Mouse (Mus musculus) embryonic facial prominence, embryonic 11.5 days (tissue): ENCODE measurements around the gene Gm20388. TPM values are rescaled to one million over a fixed set of nuclear protein-coding genes. Genes with fewer than 3 reads are reported as not detected.

Experiments
- ATAC-seq: fragments of 200-750 bp; cut with Nextera tagmentation; replicated peaks from 2 replicates; pipeline ENCODE4 v1.8.0; 2017; ENCODE audit warnings: low read depth; ENCODE audit not compliant: insufficient number of reproducible peaks, low FRiP score, low TSS enrichment
- DNase-seq: peaks from one replicate; pipeline ENCODE4 v3.0.0-alpha.2; 2015; ENCODE audit warnings: low spot score
- H3K27ac ChIP-seq: fragments of 300-500 bp; sonication (generic); replicated peaks from 2 replicates; pipeline ENCODE4 v1.5.1; 2014; ENCODE audit warnings: mild to moderate bottlenecking, low read depth, low read length, control low read depth
- H3K27me3 ChIP-seq: fragments of 300-500 bp; sonication (generic); 2 replicates; pipeline ENCODE4 v1.6.1; 2014; ENCODE audit warnings: mild to moderate bottlenecking, low read length, moderate library complexity, mixed read lengths; ENCODE audit not compliant: control insufficient read depth, insufficient read depth
- H3K36me3 ChIP-seq: fragments of 300-500 bp; sonication (generic); replicated peaks from 2 replicates; pipeline ENCODE4 v1.6.1; 2014; ENCODE audit warnings: low read depth, mild to moderate bottlenecking, low read length, moderate library complexity, mixed read lengths; ENCODE audit not compliant: control insufficient read depth, insufficient read depth
- H3K4me1 ChIP-seq: fragments of 300-500 bp; sonication (generic); 2 replicates; pipeline ENCODE4 v1.6.1; 2014; ENCODE audit warnings: low read length, mixed read lengths; ENCODE audit not compliant: control insufficient read depth, insufficient read depth
- H3K4me2 ChIP-seq: fragments of 300-500 bp; sonication (generic); 2 replicates; pipeline ENCODE4 v1.6.1; 2014; ENCODE audit warnings: low read depth, mild to moderate bottlenecking, control low read depth, low read length, moderate library complexity
- H3K4me3 ChIP-seq: fragments of 300-500 bp; sonication (generic); 2 replicates; pipeline ENCODE4 v1.5.1; 2014; ENCODE audit warnings: low read depth, low read length, control low read depth
- H3K9ac ChIP-seq: fragments of 300-500 bp; sonication (generic); replicated peaks from 2 replicates; pipeline ENCODE4 v1.6.1; 2014; ENCODE audit warnings: mild to moderate bottlenecking, control low read depth, low read length
- H3K9me3 ChIP-seq: fragments of 300-500 bp; sonication (generic); replicated peaks from 2 replicates; pipeline ENCODE4 v1.6.1; 2016; ENCODE audit warnings: mild to moderate bottlenecking, low read length, inconsistent platforms, mixed read lengths; ENCODE audit not compliant: control insufficient read depth
- WGBS: fragments of 180-500 bp; shearing (Covaris S2); extraction: QIAGEN DNeasy Blood & Tissue Kit; methylation state at CpG from one replicate; pipeline ENCODE4 v1.1.7; 2014; 5-methylcytosine and 5-hydroxymethylcytosine counted together
- polyA plus RNA-seq: library from polyadenylated mRNA; unstranded; fragments of >200 nt; fragmentation: Nextera tagmentation; extraction: Ambion mirVana; gene quantifications from 2 replicates; pipeline ENCODE4 v1.2.1, GENCODE M21; 2014

Gm20388 gene
- polyA plus RNA-seq, 1 experiment from 2014 or later: 3.1 TPM

- ATAC-seq: no peak
- no peaks in the 10 kb centered on the region; the same call in none of the 2 replicates for H3K36me3 ChIP-seq
- no peak for DNase-seq
- no peak overlapping the region for H3K4me2 ChIP-seq
- no peak overlapping the region for H3K27ac ChIP-seq
- WGBS: 81% methylated on average over 11 of the region's 11 CpGs
- no peak overlapping the region for H3K4me3 ChIP-seq
- H3K9me3 ChIP-seq: no peaks in the 10 kb centered on the region
- H3K27me3 ChIP-seq: no peaks in the 10 kb centered on the region
- H3K9ac ChIP-seq: no peak overlapping the region
- H3K4me1 ChIP-seq: no peaks in the 10 kb centered on the region
These were observed 1897.4 kb downstream of the Gm20388 start for GRCm38 (mm10) chr8:121808032-121808431.

DNA sequence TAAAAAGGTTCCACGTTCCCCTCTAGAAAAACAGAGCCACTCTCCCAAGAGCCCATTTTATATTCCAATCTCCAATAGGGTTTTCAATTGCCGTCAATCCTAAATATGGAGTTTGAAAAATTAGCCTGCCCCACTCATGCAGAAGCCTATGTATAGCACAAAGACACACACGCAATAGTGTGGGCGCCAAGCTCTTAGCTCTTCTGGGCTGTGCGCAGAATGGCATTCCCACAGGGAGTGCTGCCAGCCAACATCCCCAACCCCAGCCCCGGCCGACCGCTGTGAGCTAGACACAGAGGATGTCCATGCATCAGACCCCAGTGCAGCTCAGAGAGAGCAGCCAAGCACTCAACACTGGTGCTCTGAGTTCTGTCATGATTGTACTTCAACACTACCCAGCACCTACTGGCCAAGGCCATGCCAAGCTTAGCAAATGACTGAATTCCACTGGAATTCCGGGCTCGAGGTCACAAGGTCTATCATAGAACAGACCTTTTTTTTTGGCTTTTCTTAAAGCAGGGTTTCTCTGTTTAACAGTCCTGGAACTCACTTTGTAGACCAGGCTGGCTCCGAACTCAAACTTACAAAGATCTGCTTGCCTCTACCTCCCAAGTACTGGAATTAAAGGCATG, 1899.0 kb downstream of the Gm20388 start:
- DNase-seq: no peak
- no peak for ATAC-seq
- H3K4me2 ChIP-seq: no peak overlapping the region
- H3K36me3 ChIP-seq: no peaks in the 10 kb centered on the region; the same call in none of the 2 replicates
- no peak overlapping the region for H3K27ac ChIP-seq
- H3K9ac ChIP-seq: no peak overlapping the region
- no peaks in the 10 kb centered on the region for H3K9me3 ChIP-seq
- H3K27me3 ChIP-seq: no peaks in the 10 kb centered on the region
- no peaks in the 10 kb centered on the region for H3K4me1 ChIP-seq
- 93% methylated on average over 11 of the region's 11 CpGs for WGBS
- H3K4me3 ChIP-seq: no peak overlapping the region

DNA sequence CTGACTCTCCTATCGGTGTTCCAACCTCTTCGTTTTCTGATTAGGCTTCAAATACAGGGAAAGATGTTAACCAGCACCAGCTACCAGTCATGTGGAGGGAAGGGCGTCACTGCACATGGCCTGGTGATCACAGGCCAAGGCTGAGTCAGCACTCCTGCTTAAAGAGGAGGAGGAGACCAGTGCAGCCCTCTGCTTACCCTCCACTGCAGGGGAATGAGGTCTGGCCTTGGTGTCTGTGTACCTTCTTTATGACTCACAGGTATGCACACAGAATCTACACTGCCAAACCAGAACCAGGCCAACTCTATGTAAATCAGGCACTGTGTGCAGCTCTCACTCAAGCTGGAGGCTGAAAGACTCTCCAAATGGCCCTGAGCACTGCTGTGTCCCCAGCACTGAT, 1900.9 kb downstream of the Gm20388 start:
- no peak for DNase-seq
- H3K27me3 ChIP-seq: no peaks in the 10 kb centered on the region
- H3K4me3 ChIP-seq: no peak overlapping the region
- H3K4me1 ChIP-seq: no peaks in the 10 kb centered on the region
- ATAC-seq: no peak
- H3K27ac ChIP-seq: no peak overlapping the region
- no peak overlapping the region for H3K9ac ChIP-seq
- H3K4me2 ChIP-seq: no peak overlapping the region
- H3K9me3 ChIP-seq: no peaks in the 10 kb centered on the region
- H3K36me3 ChIP-seq: no peaks in the 10 kb centered on the region; the same call in 1 of the 2 replicates
- WGBS: 95% methylated on average over 3 of the region's 3 CpGs

GRCm38 (mm10) chr8:121811931-121812570, 1901.4 kb downstream of the Gm20388 start:
- H3K4me3 ChIP-seq: no peak overlapping the region
- 94% methylated on average over 12 of the region's 12 CpGs for WGBS
- no peak for ATAC-seq

GRCm38 (mm10) chr8:121818226-121818625, 1907.6 kb downstream of the Gm20388 start:
- Histone ChIP-seq H3K9ac (no peak overlapping the region), H3K27ac (no peak overlapping the region), H3K9me3 (no peaks in the 10 kb centered on the region), H3K4me3 (no peak overlapping the region), H3K4me2 (no peak overlapping the region), H3K4me1 (no peaks in the 10 kb centered on the region), H3K27me3 (no peaks in the 10 kb centered on the region), H3K36me3 (no peaks in the 10 kb centered on the region)
- 85% methylated on average over 7 of the region's 7 CpGs for WGBS
- DNase-seq (no peak), ATAC-seq (no peak)

More at GRCm38 (mm10) chr8:121811931-121812570, 1901.4 kb downstream of the Gm20388 start:
- H3K27me3 ChIP-seq: no peaks in the 10 kb centered on the region
- no peak overlapping the region for H3K27ac ChIP-seq
- H3K36me3 ChIP-seq: no peaks in the 10 kb centered on the region; the same call in 1 of the 2 replicates
- H3K4me1 ChIP-seq: no peaks in the 10 kb centered on the region
- no peaks in the 10 kb centered on the region for H3K9me3 ChIP-seq
- no peak overlapping the region for H3K9ac ChIP-seq
- DNase-seq: no peak
- H3K4me2 ChIP-seq: no peak overlapping the region

GRCm38 (mm10) chr8:121820840-121821239, 1910.2 kb downstream of the Gm20388 start:
- Histone ChIP-seq H3K27me3 (no peaks in the 10 kb centered on the region), H3K36me3 (no peaks in the 10 kb centered on the region), H3K4me3 (no peak overlapping the region), H3K4me2 (no peak overlapping the region), H3K27ac (no peak overlapping the region), H3K9ac (no peak overlapping the region), H3K4me1 (no peaks in the 10 kb centered on the region), H3K9me3 (no peaks in the 10 kb centered on the region)
- no peak for DNase-seq
- no peak for ATAC-seq
- 92% methylated on average over 6 of the region's 6 CpGs for WGBS

- no peak for ATAC-seq
- H3K9me3 ChIP-seq: no peaks in the 10 kb centered on the region
- H3K9ac ChIP-seq: no peak overlapping the region
- WGBS: 89% methylated on average over 11 of the region's 11 CpGs
- no peak overlapping the region for H3K4me3 ChIP-seq
- DNase-seq: no peak
- no peak overlapping the region for H3K27ac ChIP-seq
- H3K4me1 ChIP-seq: no peaks in the 10 kb centered on the region
- no peaks in the 10 kb centered on the region for H3K36me3 ChIP-seq
- H3K27me3 ChIP-seq: no peaks in the 10 kb centered on the region
- H3K4me2 ChIP-seq: no peak overlapping the region
These were observed 1910.7 kb downstream of the Gm20388 start for GRCm38 (mm10) chr8:121821320-121821719.

DNA sequence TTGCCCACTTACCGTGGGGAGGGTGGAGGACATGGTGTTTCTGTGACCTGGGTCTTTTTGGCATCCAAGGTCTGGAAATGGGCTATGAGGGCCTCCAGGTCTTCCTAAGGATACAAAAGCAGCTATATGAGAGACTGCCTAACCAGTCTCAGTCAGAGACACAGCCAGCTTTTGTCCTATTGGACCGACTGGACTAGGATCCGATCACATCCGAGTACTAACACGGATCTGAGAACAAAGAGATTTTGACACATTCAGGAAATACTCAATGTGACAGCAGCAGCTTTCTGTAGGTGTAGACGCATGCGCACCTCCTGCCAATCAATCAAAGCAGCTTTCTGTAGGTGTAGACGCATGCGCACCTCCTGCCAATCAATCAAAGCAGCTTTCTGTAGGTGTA, 1911.1 kb downstream of the Gm20388 start:
- H3K27me3 ChIP-seq: no peaks in the 10 kb centered on the region
- no peak for ATAC-seq
- H3K9me3 ChIP-seq: no peaks in the 10 kb centered on the region
- 95% methylated on average over 9 of the region's 9 CpGs for WGBS
- no peak overlapping the region for H3K27ac ChIP-seq
- H3K9ac ChIP-seq: no peak overlapping the region
- H3K4me3 ChIP-seq: no peak overlapping the region
- no peak overlapping the region for H3K4me2 ChIP-seq
- no peaks in the 10 kb centered on the region for H3K36me3 ChIP-seq
- DNase-seq: no peak
- H3K4me1 ChIP-seq: no peaks in the 10 kb centered on the region
